Mouse (Mus musculus) neural tube, embryonic 14.5 days (tissue): Measurements from ENCODE around the gene Rnf115. TPM values are rescaled to one million over a fixed set of nuclear protein-coding genes. Genes with fewer than 3 reads are reported as not detected.
"Not testable (repeated sequence)": the region's sequence is repeated elsewhere in the genome, so short reads cannot be mapped to it uniquely, and the experiment has no call there.

Source experiments
- ATAC-seq: fragments of 200-750 bp; cut with Nextera tagmentation; 2 replicates; pipeline ENCODE4 v1.8.0; 2017; ENCODE audit warnings: low read depth, mild to moderate bottlenecking, moderate TSS enrichment, moderate library complexity
- H3K27ac ChIP-seq: fragments of 300-500 bp; sonication (generic); 2 replicates; pipeline ENCODE4 v1.5.1; 2014; ENCODE audit warnings: low read depth, mild to moderate bottlenecking, control low read depth, low read length, moderate library complexity, mixed read lengths
- H3K27me3 ChIP-seq: fragments of 300-500 bp; sonication (generic); 2 replicates; pipeline ENCODE4 v1.6.1; 2014; ENCODE audit warnings: low read length; ENCODE audit not compliant: control insufficient read depth, insufficient read depth
- H3K36me3 ChIP-seq: fragments of 300-500 bp; sonication (generic); 2 replicates; pipeline ENCODE4 v1.6.1; 2014; ENCODE audit warnings: low read length, mixed read lengths; ENCODE audit not compliant: control insufficient read depth, insufficient read depth
- H3K4me1 ChIP-seq: fragments of 300-500 bp; sonication (generic); 2 replicates; pipeline ENCODE4 v1.6.1; 2014; ENCODE audit warnings: low read length; ENCODE audit not compliant: control insufficient read depth, insufficient read depth
- H3K4me2 ChIP-seq: fragments of 300-500 bp; sonication (generic); 2 replicates; pipeline ENCODE4 v1.6.1; 2014; ENCODE audit warnings: mild to moderate bottlenecking, low read depth, low read length, control low read depth
- H3K4me3 ChIP-seq: fragments of 300-500 bp; sonication (generic); 2 replicates; pipeline ENCODE4 v1.5.1; 2014; ENCODE audit warnings: low read depth, low read length, control low read depth, mixed read lengths
- H3K9ac ChIP-seq: fragments of 300-500 bp; sonication (generic); replicated peaks from 2 replicates; pipeline ENCODE4 v1.6.1; 2014; ENCODE audit warnings: low read depth, mild to moderate bottlenecking, control low read depth, low read length, mixed read lengths
- H3K9me3 ChIP-seq: fragments of 300-500 bp; sonication (generic); 2 replicates; pipeline ENCODE4 v1.6.1; 2016; ENCODE audit warnings: low read length; ENCODE audit not compliant: control insufficient read depth
- WGBS: fragments of 180-500 bp; shearing (Covaris S2); extraction: QIAGEN DNeasy Blood & Tissue Kit; methylation state at CpG from one replicate; pipeline ENCODE4 v1.1.7; 2014; 5-methylcytosine and 5-hydroxymethylcytosine counted together
- polyA plus RNA-seq: library from polyadenylated mRNA; unstranded; fragments of >200 nt; fragmentation: Nextera tagmentation; extraction: Ambion mirVana; gene quantifications from 2 replicates; pipeline ENCODE4 v1.2.1, GENCODE M21; 2014

Gene Rnf115
- polyA plus RNA-seq, 1 experiment from 2014 or later: 81.9 TPM

DNA sequence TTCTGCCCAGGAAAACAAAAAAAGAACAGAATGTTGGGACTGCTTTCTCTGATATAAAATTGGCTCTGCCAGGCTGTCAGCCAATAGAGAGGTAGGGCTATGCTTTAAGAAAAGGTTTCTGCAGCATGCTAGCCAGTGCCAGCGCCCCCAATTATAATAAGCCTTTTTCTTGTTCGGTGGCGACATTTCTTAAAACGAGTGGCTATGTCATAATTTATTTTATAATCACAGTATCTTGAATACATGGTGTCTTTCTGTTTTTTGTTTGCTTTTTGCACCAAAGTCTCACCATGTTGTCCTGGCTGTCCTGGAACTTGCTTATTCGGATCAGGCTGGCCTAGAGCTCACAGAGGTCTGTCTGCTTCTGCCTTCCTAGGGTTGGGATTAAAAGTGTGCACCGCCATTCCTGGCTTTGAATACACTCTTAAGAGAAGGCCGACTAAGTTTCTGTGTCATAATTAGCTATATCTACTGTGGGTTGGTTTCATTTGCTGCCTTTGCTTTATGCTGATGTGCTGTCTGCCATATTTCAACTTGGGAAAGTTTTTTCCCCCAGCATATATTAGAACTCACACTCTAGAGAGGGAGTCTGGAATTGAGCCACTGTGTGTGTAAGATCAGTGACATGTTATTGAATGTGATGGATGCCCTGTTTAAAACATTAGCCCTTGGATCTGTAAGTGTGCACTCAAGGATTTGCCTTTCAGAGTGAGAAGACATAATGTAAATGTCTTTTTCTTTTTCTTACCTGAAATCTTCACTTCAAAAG, 1.4 kb downstream of the Rnf115 start:
- Histone ChIP-seq H3K36me3 (no peaks in the 10 kb centered on the region), H3K9me3 (no peaks in the 10 kb centered on the region), H3K4me1 (peaks cover 25% of the 10 kb centered on the region), H3K4me2 (peak overlapping the region; percentile 54), H3K27me3 (no peaks in the 10 kb centered on the region), H3K4me3 (peak overlapping the region; percentile 91), H3K9ac (peak overlapping the region; percentile 80; the same call in 1 of the 2 replicates), H3K27ac (no peak overlapping the region)
- WGBS: 51% methylated on average over 7 of the region's 7 CpGs
- no peak for ATAC-seq

DNA sequence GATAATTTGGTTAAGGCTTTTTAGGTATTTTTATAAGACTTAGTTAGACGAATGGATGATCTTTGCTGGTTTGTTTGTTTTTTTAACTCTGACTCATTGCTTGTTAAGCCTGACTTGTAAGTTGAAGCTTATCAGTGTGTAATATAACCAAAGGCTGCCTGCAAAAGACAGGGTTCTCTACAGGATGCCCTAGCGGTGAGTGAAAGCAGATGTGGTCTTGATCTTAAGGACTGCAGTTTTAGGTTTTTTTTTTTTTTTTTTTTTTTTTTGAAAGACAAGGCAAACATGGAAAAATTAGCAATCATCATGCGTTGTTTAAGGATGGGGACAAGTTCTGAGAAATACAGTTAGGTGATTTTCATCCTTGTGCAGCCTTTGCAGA, 1.9 kb downstream of the Rnf115 start:
- H3K4me3 ChIP-seq: peak overlapping the region; percentile 91; the same call in 1 of the 2 replicates
- WGBS: 83% methylated on average over 3 of the region's 3 CpGs

GRCm38 (mm10) chr3:96730785-96731184, 3.3 kb downstream of the Rnf115 start:
- H3K9ac ChIP-seq: no peak overlapping the region
- H3K9me3 ChIP-seq: no peaks in the 10 kb centered on the region
- 75% methylated on average over 5 of the region's 5 CpGs for WGBS
- no peaks in the 10 kb centered on the region for H3K36me3 ChIP-seq
- H3K27me3 ChIP-seq: no peaks in the 10 kb centered on the region
- H3K4me3 ChIP-seq: no peak overlapping the region
- H3K27ac ChIP-seq: no peak overlapping the region
- no peak overlapping the region for H3K4me2 ChIP-seq
- ATAC-seq: no peak
- peaks cover 25% of the 10 kb centered on the region for H3K4me1 ChIP-seq

More for the DNA sequence above, 1.9 kb downstream of the Rnf115 start:
- Histone ChIP-seq H3K4me1 (peaks cover 25% of the 10 kb centered on the region), H3K36me3 (no peaks in the 10 kb centered on the region), H3K27me3 (no peaks in the 10 kb centered on the region), H3K9me3 (no peaks in the 10 kb centered on the region), H3K27ac (no peak overlapping the region), H3K9ac (no peak overlapping the region), H3K4me2 (peak overlapping the region; percentile 54; the same call in 1 of the 2 replicates)
- no peak for ATAC-seq

- no peaks in the 10 kb centered on the region for H3K9me3 ChIP-seq
- peaks cover 13% of the 10 kb centered on the region for H3K4me1 ChIP-seq
- H3K9ac ChIP-seq: no peak overlapping the region
- no peaks in the 10 kb centered on the region for H3K27me3 ChIP-seq
- no peak overlapping the region for H3K4me2 ChIP-seq
- no peaks in the 10 kb centered on the region for H3K36me3 ChIP-seq
- H3K27ac ChIP-seq: no peak overlapping the region
- no peak overlapping the region for H3K4me3 ChIP-seq
- no peak for ATAC-seq
- 96% methylated on average over 1 of the region's 1 CpGs for WGBS
Measured at GRCm38 (mm10) chr3:96733984-96734383, 6.5 kb downstream of the Rnf115 start.

DNA sequence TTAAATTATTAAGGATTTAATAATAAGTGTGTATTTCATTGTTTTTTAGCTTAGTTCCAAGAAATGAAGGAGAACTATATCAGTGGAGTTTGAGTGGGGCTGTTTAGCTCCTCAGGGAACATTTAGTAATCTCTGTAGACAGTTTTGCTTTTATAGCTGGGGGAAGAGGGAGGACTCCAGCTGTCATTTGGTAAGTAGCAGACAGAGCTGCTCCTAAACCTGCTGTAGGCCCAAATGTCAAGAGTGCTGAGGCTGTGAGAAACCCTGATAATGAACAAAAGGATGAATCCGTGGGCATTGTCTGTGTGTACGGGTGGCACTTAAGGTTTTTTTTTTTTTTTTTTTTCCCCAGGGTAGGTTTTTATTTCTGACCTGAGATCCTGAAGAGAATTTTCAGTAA, 7.7 kb downstream of the Rnf115 start:
- Histone ChIP-seq H3K4me3 (no peak overlapping the region), H3K27ac (no peak overlapping the region), H3K27me3 (no peaks in the 10 kb centered on the region), H3K4me1 (0 out of 2 replicates have a peak, but pooled peaks cover 3% of the 10 kb centered on the region), H3K36me3 (no peaks in the 10 kb centered on the region), H3K9ac (no peak overlapping the region), H3K9me3 (no peaks in the 10 kb centered on the region), H3K4me2 (no peak overlapping the region)
- 71% methylated on average over 2 of the region's 2 CpGs for WGBS
- no peak for ATAC-seq

DNA sequence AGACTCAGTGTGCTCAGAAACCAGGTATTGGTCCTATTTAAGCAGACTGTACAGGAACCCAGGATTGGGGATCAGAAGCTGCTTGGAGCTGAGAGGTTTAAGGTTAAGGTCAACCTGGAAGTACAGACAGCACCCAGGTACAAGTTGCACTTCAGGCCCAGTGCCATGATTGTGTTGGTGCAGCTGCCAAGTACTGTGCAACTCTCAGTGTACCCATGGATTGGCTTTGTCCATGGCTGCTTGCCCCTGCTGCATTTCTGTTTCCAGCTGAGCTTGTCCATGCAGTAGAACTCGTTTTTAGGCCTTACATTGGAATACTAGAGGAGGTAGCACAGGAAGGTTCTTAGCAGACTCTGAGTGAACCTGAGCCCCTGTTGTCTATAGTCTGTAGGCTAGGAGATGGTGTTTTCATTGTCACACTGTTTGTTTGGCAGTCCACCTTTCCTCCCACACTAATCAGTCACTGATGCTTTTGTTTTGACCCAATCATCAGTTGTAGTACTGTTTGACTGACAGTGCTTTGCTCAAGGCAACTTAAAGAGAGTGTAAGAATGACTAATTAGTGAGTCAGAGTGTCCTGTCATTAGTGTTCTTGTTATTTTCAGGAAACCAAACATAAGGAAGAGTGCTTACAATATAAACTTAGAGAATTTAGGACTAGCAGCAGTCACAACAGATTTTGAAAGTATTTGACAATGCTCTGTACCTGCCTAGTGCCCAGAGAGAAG, 9.7 kb downstream of the Rnf115 start:
- H3K27me3 ChIP-seq: no peaks in the 10 kb centered on the region
- H3K36me3 ChIP-seq: no peaks in the 10 kb centered on the region
- no peaks in the 10 kb centered on the region for H3K4me1 ChIP-seq
- H3K4me3 ChIP-seq: no peak overlapping the region
- H3K27ac ChIP-seq: no peak overlapping the region
- no peaks in the 10 kb centered on the region for H3K9me3 ChIP-seq
- no peak for ATAC-seq
- H3K9ac ChIP-seq: no peak overlapping the region
- H3K4me2 ChIP-seq: no peak overlapping the region
- WGBS: 46% methylated on average over 1 of the region's 1 CpGs

DNA sequence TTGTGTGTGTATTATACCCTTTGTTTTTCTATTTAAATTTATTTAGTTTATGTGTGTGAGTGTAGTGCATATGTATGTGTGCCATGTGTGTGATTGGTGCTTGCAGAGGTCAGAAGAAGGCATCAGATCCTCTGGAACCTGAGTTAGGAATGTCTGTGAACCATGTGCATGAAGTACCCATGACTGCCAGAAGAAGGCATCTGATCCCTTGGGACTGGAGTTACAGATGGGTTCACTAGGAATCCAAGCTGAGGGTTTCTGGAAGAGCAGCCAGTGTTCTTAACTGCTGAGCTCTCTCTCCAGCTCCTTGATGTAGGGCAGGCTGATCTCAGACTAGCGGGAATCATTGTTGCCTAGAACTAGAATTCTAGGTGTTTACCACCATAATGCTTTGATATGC, 10.5 kb downstream of the Rnf115 start:
- H3K36me3 ChIP-seq: no peaks in the 10 kb centered on the region
- H3K4me2 ChIP-seq: no peak overlapping the region
- no peak overlapping the region for H3K9ac ChIP-seq
- H3K9me3 ChIP-seq: no peaks in the 10 kb centered on the region
- H3K27me3 ChIP-seq: no peaks in the 10 kb centered on the region
- ATAC-seq: no peak
- no peak overlapping the region for H3K27ac ChIP-seq
- H3K4me1 ChIP-seq: no peaks in the 10 kb centered on the region
- H3K4me3 ChIP-seq: no peak overlapping the region
- 83% methylated on average over 1 of the region's 1 CpGs for WGBS

DNA sequence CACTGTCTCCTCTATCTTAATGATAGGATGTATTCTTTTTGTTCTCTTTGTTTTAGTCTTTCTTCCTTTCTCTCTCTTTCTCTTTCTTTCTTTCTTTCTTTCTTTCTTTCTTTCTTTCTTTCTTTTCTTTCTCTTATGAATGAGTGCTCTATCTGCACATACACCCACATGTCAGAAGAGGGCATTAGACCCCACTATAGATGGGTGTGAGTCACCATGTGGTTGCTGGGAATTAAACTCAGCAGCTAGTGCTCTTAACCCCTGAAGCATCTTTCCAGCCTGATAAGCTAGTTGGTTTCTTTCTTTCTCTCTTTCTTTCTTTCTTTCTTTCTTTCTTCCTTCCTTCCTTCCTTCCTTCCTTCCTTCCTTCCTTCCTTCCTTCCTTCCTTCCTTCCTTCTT, 12.8 kb downstream of the Rnf115 start:
- H3K36me3 ChIP-seq, H3K4me1 ChIP-seq, H3K27ac ChIP-seq, ATAC-seq, H3K4me3 ChIP-seq, H3K27me3 ChIP-seq, H3K9me3 ChIP-seq, H3K9ac ChIP-seq, H3K4me2 ChIP-seq: not testable (repeated sequence)

DNA sequence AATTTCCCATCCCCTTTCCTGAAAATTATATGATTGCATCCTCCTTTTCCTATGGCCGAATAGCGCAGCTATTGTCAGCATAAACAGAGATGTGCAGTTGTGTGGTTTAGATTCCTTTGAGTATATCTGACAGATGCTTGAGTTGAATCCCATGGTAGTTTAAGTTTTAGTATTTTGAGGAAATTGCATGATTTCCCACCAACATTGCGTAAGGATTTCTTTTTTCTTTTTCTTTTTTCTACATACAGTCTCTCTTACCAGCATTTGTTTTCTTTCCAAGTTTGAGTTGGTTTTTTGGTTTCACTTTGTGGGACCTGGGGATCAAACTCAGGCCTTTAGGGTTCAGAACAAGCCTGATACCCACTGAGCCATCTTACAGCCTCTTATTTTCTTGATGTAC, 16.9 kb downstream of the Rnf115 start:
- H3K4me3 ChIP-seq: no peak overlapping the region
- no peaks in the 10 kb centered on the region for H3K4me1 ChIP-seq
- no peak overlapping the region for H3K4me2 ChIP-seq
- 98% methylated on average over 3 of the region's 3 CpGs for WGBS
- no peaks in the 10 kb centered on the region for H3K27me3 ChIP-seq
- ATAC-seq: no peak
- no peaks in the 10 kb centered on the region for H3K9me3 ChIP-seq
- no peak overlapping the region for H3K27ac ChIP-seq
- H3K36me3 ChIP-seq: no peaks in the 10 kb centered on the region
- H3K9ac ChIP-seq: no peak overlapping the region
